Mouse (Mus musculus) lung, embryonic 14.5 days (tissue): ENCODE results near the gene Acbd5. TPM values are rescaled to one million over a fixed set of nuclear protein-coding genes. Genes with fewer than 3 reads are reported as not detected.

ENCODE experiments used
- ATAC-seq: fragments of 200-750 bp; cut with Nextera tagmentation; 2 replicates; pipeline ENCODE4 v1.8.0; 2017; ENCODE audit warnings: mild to moderate bottlenecking, moderate TSS enrichment, moderate library complexity; ENCODE audit not compliant: insufficient read depth
- DNase-seq: peaks from one replicate; pipeline ENCODE4 v3.0.0-alpha.2; 2015
- H3K27ac ChIP-seq: fragments of 300-500 bp; sonication (generic); 2 replicates; pipeline ENCODE4 v1.5.1; 2014; ENCODE audit warnings: low read depth, mild to moderate bottlenecking, moderate library complexity
- H3K27me3 ChIP-seq: fragments of 300-500 bp; sonication (generic); 2 replicates; pipeline ENCODE4 v1.6.1; 2014; ENCODE audit warnings: low read length, control low read depth; ENCODE audit not compliant: insufficient read depth
- H3K36me3 ChIP-seq: fragments of 300-500 bp; sonication (generic); 2 replicates; pipeline ENCODE4 v1.6.1; 2014; ENCODE audit warnings: control low read depth; ENCODE audit not compliant: insufficient read depth
- H3K4me1 ChIP-seq: fragments of 300-500 bp; sonication (generic); 2 replicates; pipeline ENCODE4 v1.6.1; 2014; ENCODE audit warnings: antibody characterized with exemption, control low read depth; ENCODE audit not compliant: insufficient read depth
- H3K4me2 ChIP-seq: fragments of 300-500 bp; sonication (generic); 2 replicates; pipeline ENCODE4 v1.6.1; 2014; ENCODE audit warnings: mild to moderate bottlenecking
- H3K4me3 ChIP-seq: fragments of 300-500 bp; sonication (generic); 2 replicates; pipeline ENCODE4 v1.5.1; 2014; ENCODE audit warnings: low read depth, low read length
- H3K9ac ChIP-seq: fragments of 300-500 bp; sonication (generic); 2 replicates; pipeline ENCODE4 v1.6.1; 2014
- H3K9me3 ChIP-seq: fragments of 300-500 bp; sonication (generic); 2 replicates; pipeline ENCODE4 v1.6.1; 2016; ENCODE audit warnings: low read depth, low read length, control low read depth
- CTCF ChIP-seq: IDR thresholded peaks from 2 replicates; pipeline ENCODE4 v1.5.1; 2016; ENCODE audit warnings: antibody characterized with exemption, low read depth
- WGBS: fragments of 180-500 bp; shearing (Covaris S2); extraction: QIAGEN DNeasy Blood & Tissue Kit; methylation state at CpG from one replicate; pipeline ENCODE4 v1.1.7; 2014; 5-methylcytosine and 5-hydroxymethylcytosine counted together
- polyA plus RNA-seq: library from polyadenylated mRNA; unstranded; fragments of >200 nt; fragmentation: Nextera tagmentation; extraction: Ambion mirVana; gene quantifications from 2 replicates; pipeline ENCODE4 v1.2.1, GENCODE M21; 2014

Gene Acbd5
- polyA plus RNA-seq, 1 experiment from 2014 or later: 24.6 TPM

- H3K4me2 ChIP-seq: no peak overlapping the region
- H3K9ac ChIP-seq: no peak overlapping the region
- no peak overlapping the region for H3K4me3 ChIP-seq
- WGBS: 92% methylated on average over 8 of the region's 8 CpGs
- DNase-seq (no peak), ATAC-seq (no peak)
- TF ChIP-seq CTCF: no peak
- H3K4me1 ChIP-seq: no peaks in the 10 kb centered on the region
- H3K27ac ChIP-seq: no peak overlapping the region
- H3K36me3 ChIP-seq: peaks cover 24% of the 10 kb centered on the region
- no peaks in the 10 kb centered on the region for H3K9me3 ChIP-seq
- H3K27me3 ChIP-seq: no peaks in the 10 kb centered on the region
These were observed 16.6 kb downstream of the Acbd5 start for GRCm38 (mm10) chr2:23084540-23084939.

DNA sequence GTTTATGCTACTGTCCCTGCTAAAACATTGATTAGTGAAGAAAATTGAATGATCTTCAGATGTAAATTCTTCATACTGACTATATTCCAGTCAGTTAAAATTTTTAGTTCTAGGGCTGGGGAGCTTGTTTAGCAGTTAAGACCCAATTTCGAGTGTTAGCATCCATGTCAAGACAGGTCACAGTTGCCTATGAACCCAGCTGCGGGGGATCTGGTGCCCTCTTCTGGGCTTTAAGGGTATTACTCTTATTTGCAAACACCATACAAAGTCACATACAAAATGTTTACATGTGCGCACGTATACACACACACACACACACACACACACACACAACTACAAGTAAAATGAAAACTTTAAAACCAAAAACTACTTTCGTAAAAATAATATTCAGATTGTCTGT, 24.2 kb downstream of the Acbd5 start:
- no peaks in the 10 kb centered on the region for H3K4me1 ChIP-seq
- H3K36me3 ChIP-seq: peaks cover 48% of the 10 kb centered on the region
- no peak overlapping the region for H3K27ac ChIP-seq
- no peaks in the 10 kb centered on the region for H3K27me3 ChIP-seq
- DNase-seq: peak; percentile 59
- peak; percentile 21; the same call in 1 of the 2 replicates for ATAC-seq
- 45% methylated on average over 5 of the region's 5 CpGs for WGBS
- H3K4me3 ChIP-seq: no peak overlapping the region
- H3K4me2 ChIP-seq: no peak overlapping the region
- H3K9ac ChIP-seq: no peak overlapping the region
- no peaks in the 10 kb centered on the region for H3K9me3 ChIP-seq
- TF ChIP-seq CTCF: peak; percentile 62

DNA sequence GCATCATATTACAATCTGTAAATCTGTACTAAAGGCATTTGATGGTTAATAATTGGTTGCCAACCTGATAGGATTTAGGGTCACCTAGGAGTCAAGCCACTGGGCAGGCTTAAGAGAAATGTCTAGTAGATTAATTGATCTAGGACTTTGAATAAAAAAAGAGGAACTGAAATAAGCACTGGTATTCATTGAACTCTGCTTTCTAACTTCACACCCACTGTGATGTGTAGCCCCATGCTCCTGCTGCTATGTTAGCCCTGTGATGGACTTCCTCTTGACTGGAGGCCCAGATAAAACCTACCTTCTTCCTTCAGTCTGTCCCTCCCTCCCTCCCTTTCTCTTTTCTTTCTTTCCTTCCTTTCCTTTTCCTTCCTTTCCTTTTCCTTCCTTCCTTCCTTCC, 29.1 kb downstream of the Acbd5 start:
- Histone ChIP-seq H3K4me3 (no peak overlapping the region), H3K27ac (no peak overlapping the region), H3K9ac (no peak overlapping the region), H3K4me2 (no peak overlapping the region), H3K4me1 (no peaks in the 10 kb centered on the region), H3K9me3 (no peaks in the 10 kb centered on the region), H3K36me3 (peaks cover 26% of the 10 kb centered on the region), H3K27me3 (no peaks in the 10 kb centered on the region)
- ATAC-seq (no peak), DNase-seq (no peak)
- TF ChIP-seq CTCF: no peak

- H3K9me3 ChIP-seq: no peaks in the 10 kb centered on the region
- DNase-seq (no peak), ATAC-seq (no peak)
- H3K4me2 ChIP-seq: no peak overlapping the region
- H3K9ac ChIP-seq: no peak overlapping the region
- no peak for TF ChIP-seq CTCF
- H3K4me1 ChIP-seq: no peaks in the 10 kb centered on the region
- H3K27me3 ChIP-seq: no peaks in the 10 kb centered on the region
- no peak overlapping the region for H3K27ac ChIP-seq
- peaks cover 7% of the 10 kb centered on the region; the same call in 1 of the 2 replicates for H3K36me3 ChIP-seq
- no peak overlapping the region for H3K4me3 ChIP-seq
These were observed 34.3 kb downstream of the Acbd5 start for GRCm38 (mm10) chr2:23102266-23102665.

DNA sequence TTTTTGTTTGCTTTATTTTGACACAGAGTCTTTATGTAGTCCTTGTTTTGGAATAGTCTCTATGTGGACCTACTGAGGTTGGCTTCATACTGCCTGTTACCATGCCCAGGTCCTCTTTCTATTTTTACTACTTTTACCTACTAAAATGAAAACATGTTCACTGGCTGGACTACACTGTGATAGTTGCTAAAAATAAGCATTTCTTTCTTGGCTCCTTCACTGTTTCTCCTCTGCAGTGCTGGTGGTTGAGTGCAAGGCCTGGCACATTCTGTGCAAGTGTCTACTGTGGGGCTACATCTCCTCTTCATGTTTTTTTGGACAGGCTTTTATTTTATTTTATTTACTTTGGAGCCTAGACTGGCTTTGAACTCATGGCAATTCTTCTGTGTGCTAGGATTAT, 51.6 kb downstream of the Acbd5 start:
- TF ChIP-seq CTCF: no peak
- H3K4me1 ChIP-seq: no peaks in the 10 kb centered on the region

GRCm38 (mm10) chr2:23155199-23155621, 87.2 kb downstream of the Acbd5 start:
- DNase-seq (peak; percentile 38), ATAC-seq (peak; percentile 18)
- H3K9me3 ChIP-seq: no peaks in the 10 kb centered on the region
- H3K4me2 ChIP-seq: peak overlapping the region; percentile 78
- TF ChIP-seq CTCF: no peak
- no peaks in the 10 kb centered on the region for H3K36me3 ChIP-seq
- no peaks in the 10 kb centered on the region for H3K27me3 ChIP-seq
- H3K4me1 ChIP-seq: peaks cover 13% of the 10 kb centered on the region
- H3K9ac ChIP-seq: peak overlapping the region; percentile 72
- peak overlapping the region; percentile 98 for H3K27ac ChIP-seq
- WGBS: 4% methylated on average over 5 of the region's 5 CpGs
- peak overlapping the region; percentile 68 for H3K4me3 ChIP-seq

More for the DNA sequence above, 51.6 kb downstream of the Acbd5 start:
- DNase-seq: no peak
- Histone ChIP-seq H3K9ac (no peak overlapping the region), H3K27ac (no peak overlapping the region), H3K4me2 (no peak overlapping the region), H3K4me3 (no peak overlapping the region), H3K36me3 (peaks cover 19% of the 10 kb centered on the region), H3K9me3 (no peaks in the 10 kb centered on the region), H3K27me3 (no peaks in the 10 kb centered on the region)
- ATAC-seq: no peak

- WGBS: under 1% methylated on average over 61 of the region's 61 CpGs
- ATAC-seq: peak; percentile 99
- peak; percentile 51 for TF ChIP-seq CTCF
These were observed 88.0 kb downstream of the Acbd5 start, which contains the start of the genes Mastl and Yme1l1 for GRCm38 (mm10) chr2:23155777-23156607. Gene Mastl, minus strand, starts transcription at chr2:23156024. Gene Yme1l1, plus strand, starts transcription at chr2:23156369.

More at GRCm38 (mm10) chr2:23155777-23156607, 88.0 kb downstream of the Acbd5 start, which contains the start of the genes Mastl and Yme1l1:
- DNase-seq: peak; percentile 99
- H3K36me3 ChIP-seq: no peaks in the 10 kb centered on the region
- peaks cover 13% of the 10 kb centered on the region for H3K4me1 ChIP-seq
- no peaks in the 10 kb centered on the region for H3K27me3 ChIP-seq
- H3K4me2 ChIP-seq: peak within 1 kb of the TSS; percentile 78
- peak within 1 kb of the TSS; percentile 68 for H3K4me3 ChIP-seq
- H3K27ac ChIP-seq: peak within 1 kb of the TSS; percentile 98
- no peaks in the 10 kb centered on the region for H3K9me3 ChIP-seq
- peak within 1 kb of the TSS; percentile 72 for H3K9ac ChIP-seq
